Mouse (Mus musculus) bone marrow, adult 2 months (tissue): ENCODE results near the gene Ifngr1.

Source experiments
- CTCF ChIP-seq: fragments of 200-500 bp; IDR thresholded peaks from 2 replicates; pipeline ENCODE4 v1.5.1; 2011; ENCODE audit warnings: low read length, control low read depth; ENCODE audit not compliant: control insufficient read depth, insufficient read depth
- POLR2A ChIP-seq: fragments of 200-500 bp; IDR thresholded peaks from 2 replicates; pipeline ENCODE4 v1.6.1; 2011; ENCODE audit warnings: low read depth, mild to moderate bottlenecking, control low read depth, low read length, borderline replicate concordance; ENCODE audit not compliant: control insufficient read depth

DNA sequence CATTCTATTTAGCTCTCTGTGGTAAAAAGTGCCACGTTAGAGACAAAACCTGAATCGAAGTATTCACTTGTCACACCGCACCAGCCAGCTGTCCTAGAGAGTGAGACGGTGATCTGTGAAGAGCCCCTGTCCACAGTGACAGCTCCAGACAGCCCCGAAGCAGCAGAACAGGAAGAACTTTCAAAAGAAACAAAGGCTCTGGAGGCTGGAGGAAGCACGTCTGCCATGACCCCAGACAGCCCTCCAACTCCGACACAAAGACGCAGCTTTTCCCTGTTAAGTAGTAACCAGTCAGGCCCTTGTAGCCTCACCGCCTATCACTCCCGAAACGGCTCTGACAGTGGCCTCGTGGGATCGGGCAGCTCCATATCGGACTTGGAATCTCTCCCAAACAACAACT lies 17.4 kb downstream of the Ifngr1 start:
- TF ChIP-seq CTCF (no peak), POLR2A (no peak)
